Mouse (Mus musculus) natural killer cell, adult 2 months (primary cell): ENCODE data around the gene Clcn2.
A peak's percentile ranks its signal among the peaks of the same experiment; 100 is the strongest.

Experiments used
- DNase-seq, 2 experiments: peaks; one replicate each; pipeline ENCODE4 v3.0.0; 2022; ENCODE audit warnings: low spot score in 2 of 2

Clcn2 gene

DNA sequence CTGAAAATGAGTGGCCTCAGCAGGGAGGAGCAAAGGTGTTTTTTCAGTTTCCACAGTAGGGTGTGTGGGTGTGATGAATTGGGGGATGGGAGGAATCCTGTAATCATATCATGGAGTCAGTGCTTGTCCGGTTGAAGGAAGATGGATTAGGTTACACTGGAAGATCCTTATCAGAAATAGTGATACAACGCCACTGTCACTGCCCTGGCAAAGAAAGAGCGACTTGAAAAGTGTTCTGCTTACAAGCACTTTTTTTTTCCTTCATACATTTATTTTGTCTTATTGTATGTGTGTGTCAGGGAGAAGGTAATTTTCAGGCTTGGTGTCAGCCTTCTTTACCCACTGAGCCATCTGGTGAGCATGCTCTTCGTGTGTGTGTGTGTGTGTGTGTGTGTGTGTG lies 5.2 kb upstream of the Clcn2 start:
- DNase-seq = no peak

DNA sequence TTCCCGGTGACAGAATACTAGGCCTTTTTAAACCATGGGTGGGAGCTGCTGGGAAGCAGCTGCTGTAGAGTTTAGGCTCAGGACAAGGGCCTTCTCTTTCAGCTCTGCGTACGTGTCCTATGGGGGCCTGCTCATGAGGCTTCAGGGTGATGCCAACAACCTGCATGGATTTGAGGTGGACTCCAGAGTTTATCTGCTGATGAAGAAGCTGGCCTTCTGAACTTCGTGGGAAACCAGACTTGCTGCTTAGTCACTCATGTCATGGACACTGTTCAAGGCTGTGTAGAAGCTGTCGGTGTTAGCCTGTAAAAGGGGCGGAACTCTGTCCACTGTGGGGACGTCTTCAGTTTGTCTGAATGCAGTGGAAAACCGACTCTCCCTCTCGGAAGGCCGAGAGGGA lies 4.3 kb upstream of the Clcn2 start:
- no peak for DNase-seq

DNA sequence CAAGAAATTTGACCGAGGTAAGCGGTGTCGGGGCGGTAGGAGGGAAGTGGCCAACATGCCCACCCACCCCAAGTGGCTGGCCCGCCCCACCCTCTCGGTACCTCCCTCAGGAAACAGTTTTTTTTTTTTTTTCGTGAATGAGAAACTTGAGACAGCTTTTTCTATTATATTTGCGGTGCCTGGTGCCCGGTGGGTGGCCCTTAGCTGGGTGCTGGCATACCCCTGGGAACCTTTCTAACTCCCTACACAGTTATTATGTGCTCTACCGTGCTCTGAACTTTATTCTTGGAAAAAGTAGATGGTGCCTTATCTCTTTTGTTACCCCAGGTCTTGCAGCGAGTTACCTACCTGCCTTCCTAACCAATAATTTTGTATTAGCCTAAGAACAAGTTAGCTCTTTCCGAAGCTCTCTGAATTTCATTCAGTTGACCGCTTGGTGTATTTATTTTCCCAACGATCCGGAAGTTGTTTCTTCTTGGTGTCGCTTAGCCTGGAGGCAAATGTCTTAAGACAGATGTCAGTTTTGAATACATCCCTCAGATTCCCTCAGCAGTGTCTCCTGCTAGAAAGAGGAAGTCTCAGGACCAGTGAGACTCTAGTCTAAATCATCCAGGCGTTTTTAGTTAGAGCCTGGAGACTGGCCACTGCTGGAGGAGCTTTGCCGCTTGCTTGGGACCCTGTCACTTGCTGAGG lies 578 bp upstream of the Clcn2 start:
- DNase-seq = no peak

DNA sequence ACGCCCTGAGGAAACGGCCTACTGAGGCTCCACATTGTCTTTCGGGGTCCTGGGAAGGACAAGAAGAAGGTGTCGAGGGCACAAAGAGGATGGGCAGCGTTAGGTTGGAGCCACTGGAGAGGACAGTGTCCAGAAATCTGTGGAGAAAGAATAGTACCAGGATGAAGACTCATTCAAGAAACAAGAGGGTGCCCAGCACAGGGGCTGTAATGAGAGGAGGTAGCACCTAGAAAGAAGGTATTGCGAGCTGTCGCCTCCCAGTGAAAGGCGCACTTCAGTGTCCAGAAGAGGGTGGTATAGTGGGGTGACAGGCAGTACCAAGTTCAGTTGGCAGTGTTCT lies 735 bp downstream of the Clcn2 start:
- no peak for DNase-seq

DNA sequence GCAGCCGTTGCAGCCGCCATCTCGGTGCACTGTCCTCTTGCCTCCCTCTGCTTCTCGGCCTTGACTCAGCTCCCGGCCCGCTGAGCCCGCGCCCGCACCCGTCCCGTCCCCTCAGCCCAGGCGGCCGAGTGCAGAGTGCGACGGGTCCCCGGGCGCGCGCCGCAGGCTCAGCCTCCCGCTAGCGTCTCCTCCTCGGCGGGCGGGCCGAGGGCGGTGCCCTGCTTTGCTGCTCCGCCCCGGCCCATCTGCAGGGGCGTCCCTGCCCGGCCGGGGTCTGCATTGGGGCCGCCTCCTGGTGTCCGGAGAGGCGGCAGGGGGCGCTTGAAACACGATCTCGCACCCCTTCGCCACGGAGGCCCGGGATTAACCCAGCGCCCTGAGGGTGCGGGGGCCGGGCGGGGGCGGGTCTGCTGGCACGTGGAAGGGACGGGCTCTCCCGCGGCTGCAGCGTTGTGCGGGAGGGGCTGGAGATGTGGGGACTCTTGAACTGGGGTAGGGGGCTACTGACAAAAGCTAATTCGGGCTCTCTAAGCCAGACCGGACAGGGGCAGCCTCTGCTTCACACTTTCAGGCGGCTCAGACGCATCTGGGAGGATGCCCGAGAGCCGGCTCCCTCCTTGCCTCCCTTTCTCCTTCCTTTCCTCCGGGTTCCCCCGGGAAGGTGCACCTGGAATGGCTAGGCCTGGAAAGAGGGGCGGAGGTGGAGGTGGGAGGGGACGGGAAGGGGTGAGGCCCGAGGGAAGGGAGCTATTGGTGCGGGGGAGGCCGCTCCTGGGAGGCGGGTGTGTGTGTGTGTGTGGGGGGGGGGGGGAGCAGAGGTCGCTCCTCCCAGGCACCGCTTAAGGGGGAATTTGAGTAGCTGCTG lies 1.3 kb downstream of the Clcn2 start:
- DNase-seq = peak in 1 of 2 experiments; percentile 35

DNA sequence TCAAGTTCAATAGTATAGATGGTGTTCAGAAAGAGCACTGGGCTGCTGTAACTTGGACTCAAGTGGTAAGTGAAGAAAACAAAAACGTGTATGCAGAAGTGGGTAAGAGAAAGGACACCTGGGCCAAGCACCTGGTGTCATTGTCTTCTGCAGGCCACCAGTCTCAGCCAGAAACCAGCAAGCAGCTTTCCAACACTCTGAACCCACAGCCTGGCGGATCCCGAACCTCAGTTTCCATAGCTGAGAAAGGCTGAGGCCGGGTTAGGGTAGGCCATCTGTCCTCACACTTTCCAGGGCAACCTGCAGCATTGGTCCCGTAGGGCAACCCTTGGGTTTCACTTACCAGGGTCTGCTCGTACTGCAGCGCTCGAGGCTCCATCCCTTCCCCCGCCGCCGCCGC lies 2.0 kb downstream of the Clcn2 start:
- no peak for DNase-seq

DNA sequence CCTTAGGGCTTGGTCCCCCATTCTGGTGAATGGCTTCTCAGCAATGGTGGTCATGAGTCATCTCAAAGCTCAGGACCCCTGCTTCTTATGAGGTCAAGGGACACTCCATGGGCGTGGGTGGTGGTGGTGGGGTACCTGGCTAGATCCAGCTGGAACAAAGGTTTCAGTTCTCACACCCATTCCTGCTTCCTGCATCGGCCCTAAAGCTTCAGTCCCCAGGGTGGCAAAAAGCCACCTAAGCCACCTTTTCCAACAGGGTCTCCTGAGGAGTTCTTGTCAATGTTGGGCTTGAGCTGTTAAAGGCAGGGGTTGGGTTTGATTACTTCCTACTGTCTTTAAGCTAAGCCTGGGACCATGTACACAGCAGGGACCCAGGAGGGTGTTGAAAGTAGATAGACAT lies 2.4 kb downstream of the Clcn2 start:
- DNase-seq = no peak

DNA sequence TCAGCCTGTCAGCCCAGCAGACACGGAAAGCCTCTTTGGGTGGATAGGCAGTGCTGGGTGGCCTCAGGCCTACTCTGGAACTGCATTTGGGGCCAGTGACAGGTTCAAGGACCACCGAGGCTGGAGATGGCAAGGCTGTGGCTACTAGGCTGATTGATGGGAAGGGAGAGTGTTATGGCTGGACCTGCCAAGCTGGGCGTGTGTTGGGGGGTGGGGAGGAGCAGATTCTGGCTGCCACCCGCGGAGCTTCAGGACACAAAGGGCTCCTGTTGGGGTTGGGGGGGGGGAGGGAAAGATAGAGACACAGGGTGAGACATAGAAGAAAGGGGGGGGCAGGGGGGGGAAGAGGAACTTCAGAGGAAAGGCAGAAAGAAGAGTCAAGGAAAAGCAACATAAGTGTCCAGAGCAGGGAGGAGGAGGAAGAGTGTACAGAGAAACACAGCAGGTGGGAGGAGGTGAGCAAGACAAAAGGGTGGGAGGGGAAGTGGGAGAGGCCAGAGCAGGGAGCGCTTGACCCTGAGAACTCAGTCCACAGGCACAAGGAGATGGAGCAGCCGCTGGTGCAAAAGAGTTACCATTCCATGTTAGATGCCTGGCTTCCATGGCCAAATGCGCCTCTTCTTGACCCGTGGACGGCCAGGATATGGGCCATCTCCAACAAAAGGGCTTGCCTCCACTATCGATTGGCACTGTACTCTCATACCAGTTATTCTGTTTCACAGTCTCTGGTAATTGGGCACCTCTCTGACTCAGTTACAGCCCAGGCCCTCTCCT lies 3.1 kb downstream of the Clcn2 start:
- no peak for DNase-seq

DNA sequence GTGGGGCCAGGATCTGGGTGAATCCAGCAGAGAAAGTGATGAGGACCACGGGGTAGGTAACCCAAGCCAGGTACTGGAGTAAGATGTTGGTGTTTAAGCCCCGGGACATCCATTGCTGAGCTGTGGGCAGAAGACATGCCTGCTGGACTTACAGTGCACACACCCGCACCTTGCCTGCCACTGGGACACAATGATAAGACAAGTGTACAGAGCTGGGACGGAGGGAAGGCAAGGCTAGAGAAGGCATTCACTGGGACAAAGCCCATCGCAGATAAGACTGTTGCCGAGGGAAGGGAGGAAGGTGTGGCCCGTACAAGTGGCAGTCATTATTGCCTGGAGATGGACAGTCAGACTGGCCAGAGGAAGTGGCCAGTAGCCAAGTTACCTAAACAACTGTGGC lies 4.7 kb downstream of the Clcn2 start:
- DNase-seq = no peak

DNA sequence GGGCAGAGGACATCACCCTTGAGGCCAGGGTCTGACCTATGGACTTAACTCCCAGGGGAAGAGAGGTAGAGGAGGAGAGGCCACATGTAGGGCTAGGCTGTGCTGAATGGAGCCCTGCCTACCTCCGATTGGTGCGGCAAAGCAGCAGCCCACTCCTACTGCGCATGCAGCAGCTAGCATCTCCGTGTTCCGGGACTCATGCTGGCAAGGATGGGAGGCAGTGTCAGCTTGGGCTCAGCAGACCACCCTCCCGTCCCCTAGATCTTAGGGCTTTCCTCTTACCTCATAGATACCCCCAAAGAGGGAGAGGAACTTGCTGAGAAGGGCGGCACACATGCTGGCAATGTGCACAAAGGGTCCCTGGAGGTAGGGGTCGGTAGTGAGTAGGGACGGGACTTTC lies 5.4 kb downstream of the Clcn2 start:
- DNase-seq = no peak

DNA sequence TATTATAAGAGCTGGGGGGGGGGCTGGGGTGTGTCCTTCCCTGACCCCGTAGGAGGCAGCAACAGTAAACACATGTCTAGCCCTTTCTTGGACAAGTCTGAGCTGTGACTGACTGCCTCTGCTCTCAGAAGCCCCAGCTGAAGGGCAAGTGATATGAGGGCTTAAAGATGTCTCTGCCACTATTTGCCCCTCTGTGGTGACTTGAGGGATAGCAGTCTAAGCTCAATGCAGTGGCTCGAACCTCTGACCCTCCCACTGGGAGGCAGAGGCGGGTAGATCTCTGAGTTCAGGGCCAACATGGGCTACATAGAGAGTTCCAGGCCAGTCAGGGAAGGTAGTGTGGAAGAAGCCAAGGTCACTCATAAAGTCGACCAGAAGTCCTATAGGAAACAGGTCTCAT lies 6.7 kb downstream of the Clcn2 start:
- no peak for DNase-seq

DNA sequence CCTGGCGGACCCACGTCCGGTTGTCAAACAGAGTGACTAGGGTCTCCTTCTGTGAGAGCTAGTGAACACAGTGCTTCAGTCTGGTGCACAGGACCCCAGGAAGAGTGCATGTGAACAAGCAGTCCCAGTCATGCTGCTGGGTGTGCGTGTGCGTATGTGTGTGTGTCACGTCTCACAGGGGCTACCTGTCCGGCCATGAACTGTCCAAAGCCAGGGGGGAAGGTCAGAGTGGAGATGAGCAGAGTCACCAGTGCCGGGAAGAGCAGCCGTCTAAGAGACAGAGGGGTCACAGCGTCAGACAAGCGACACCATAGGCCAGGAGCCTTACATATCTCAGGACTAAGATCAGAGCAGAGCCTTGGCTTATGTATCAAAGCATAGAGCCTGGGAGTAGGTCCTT lies 7.2 kb downstream of the Clcn2 start:
- DNase-seq = no peak

DNA sequence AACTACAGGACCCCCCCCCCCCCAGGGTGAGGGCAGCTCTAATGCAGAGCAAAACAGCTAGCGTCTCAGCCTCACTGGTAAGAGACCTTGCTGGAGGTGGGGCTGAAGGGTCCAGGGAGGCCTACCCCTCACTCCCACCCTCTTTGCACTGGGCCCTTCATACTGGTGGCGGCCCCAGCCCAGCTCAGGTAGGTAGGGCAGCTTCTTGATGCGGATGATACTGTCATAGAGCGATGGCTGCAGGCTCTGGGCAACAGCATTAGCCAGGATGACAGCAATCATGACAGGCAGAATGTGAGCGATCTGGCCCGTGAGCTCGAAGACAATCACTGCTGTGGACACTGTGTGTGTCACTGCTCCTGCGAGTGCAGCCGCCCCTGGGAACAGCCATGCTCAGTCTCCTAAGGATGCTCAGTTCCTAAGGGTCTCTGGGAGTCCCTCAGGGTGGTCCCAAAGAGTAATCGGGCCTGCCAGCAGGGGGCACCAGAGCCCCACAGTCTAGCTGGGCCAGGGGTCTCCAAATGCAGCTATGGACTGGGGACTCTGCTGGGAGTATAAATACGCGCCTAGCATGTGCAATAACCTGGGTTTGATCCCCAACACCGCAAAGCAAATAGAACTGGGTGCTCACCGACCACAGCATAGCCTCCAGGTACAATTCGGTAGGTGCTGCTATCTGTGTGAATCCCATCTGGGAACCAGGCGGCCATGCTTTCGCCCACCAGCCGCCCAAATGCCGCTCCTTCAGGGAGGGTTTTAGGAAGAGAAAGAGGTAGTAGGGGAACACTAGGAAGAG lies 8.4 kb downstream of the Clcn2 start:
- DNase-seq = peak in 1 of 2 experiments; percentile 21

DNA sequence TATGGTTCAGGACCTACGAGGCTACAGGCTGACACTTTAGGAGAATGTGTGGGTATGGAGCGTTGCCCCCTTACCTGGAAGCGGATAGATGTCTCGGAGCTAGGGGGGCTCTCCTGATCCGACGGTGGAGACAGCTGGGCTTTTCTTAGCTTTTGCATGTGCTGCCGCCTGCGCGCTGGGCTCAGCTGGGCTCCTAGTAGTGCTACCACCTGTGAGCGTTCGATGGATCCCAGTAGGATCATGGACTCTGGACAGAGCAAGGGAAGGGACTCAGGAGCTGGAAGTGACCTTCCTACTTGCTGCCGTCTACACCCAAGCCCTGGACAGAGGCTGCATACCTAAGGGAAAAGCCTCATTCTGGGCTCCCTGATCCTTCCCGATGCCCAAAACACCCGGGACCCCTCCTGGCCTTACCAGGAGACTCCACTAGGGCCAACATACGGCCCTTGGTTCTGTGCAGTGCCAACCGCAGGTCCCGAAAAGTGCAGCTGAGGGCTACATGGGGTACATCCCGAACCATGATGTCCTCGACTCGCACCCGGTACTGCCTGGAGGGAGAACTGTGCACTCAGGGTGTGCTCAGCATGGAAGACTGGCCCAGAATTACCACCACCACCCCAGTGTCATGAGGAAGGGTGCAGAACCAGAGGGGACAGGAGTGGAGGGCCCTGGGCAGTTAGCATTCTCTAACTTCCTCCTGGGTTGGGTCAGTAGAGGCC lies 9.2 kb downstream of the Clcn2 start:
- no peak for DNase-seq

DNA sequence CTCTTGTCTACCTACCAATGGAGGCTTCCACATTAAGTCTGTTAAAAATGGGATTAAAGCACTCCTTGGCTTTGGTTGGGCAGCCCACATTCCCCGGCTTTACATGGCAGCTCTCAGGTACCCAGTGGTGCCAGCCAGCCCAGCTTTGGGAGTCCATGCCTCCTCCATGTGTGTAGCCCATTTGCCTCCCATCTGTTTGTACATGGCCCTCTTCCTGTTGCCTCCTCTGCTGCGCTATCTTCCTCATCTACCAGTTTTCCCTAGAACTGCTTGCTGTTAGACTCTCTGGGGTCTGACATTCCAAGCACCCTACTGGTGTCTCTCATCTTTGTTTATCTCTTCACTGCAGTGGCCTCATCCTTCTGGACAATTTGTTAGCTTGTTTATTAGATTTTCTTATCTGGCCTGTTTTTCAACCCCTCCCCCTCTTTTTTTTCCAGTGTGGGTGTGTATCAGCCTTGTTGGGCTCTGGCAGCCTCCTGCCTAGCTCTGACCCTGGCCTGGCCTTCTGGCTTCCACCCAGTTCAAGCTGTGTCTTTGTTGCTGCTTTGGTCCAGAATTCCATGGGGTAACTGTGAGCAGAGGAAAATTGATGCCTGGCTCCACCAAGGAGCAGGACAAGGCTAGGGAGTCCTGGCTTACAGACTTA lies 11.0 kb downstream of the Clcn2 start:
- DNase-seq = no peak

DNA sequence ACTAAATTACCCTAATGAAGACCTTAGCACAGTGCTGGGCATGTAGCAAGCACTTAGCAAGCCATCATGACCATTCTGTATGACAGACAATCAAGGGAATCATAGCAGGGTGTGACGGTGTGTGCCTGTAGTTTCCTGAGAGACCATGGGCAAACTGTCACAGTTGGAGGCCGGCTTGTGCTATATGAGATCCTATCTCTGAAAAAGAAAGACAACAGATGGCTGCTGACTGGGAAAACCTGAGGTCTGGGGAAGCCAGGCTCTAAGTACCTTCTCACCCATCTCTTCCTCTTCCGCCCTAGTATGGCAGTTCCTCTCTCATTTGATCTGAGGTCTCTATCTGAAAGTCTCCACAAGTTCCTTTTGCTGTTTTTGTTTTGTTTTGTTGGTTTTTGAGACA lies 11.8 kb downstream of the Clcn2 start:
- no peak for DNase-seq

DNA sequence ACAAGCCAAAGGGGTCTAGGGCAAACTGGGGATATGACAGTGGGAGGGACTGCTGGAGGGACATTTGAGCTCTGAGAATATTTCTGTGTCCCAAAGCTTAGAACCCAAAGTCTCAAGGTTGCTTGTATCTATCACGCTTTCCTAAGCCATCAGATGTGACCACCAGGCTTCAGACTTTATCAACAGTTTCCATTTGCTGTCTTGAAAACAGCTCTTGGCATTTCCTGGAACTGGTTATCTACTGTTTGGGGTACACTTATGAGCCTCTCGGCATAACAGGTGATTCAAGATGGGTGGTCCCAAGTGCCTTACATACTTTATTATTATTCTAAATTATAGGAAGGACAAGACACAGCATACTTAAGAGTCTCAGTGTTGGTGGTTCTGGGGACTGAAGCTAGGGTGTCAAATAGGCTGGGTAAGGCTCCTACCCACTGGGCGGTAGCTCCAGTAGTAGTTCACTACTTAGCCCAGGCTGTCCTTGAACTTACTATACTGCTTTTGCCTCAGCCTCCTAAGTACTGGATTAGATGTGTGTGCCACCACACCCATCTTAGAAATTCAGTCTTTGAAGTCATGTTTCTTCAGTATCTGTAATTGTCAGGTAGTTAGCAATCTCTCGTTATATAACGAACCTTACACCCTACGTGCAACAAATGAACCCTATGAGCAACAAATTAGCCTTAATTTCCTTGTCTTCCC lies 13.7 kb downstream of the Clcn2 start:
- no peak for DNase-seq

DNA sequence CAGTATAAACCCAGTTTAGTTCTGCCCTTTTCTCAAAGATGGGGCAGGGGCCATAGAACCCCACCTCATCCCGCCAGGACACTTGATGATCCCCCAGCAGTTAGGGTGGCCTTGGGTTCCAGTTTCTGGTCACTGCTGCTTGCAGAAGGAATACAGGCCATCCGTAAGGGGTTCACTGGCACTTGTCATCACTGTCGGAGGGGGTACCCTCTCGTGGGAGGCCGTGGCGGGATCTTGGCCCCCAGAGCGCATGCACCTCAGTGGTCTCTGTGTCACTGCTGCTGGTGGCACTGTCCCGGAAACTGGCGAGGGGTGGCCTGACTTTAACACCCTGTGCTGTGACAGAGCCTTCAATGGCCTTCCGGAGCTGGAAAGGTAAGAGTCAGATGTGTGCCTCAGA lies 14.5 kb downstream of the Clcn2 start:
- DNase-seq = no peak

DNA sequence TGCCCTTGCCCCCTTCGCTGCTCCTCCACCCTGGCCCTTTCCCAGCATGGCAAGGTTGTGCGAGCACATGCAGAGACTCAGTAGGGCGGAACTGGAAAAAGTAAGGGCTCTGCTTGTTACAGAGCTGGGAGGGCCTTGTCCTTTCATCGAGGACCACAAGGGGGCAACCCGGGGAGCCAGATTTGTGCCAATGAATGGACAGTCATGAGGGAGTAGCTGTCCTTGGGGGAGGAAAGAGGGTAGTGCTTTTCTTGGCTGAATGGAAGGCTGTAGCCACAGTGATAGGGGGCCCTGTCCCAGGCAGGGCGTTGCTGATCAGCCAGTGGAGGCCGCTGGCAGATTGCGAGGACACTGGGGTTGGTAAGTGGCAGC lies 15.0 kb downstream of the Clcn2 start:
- DNase-seq = peak in 1 of 2 experiments; percentile 34
